Mouse (Mus musculus) forebrain, embryonic 13.5 days (tissue): ENCODE measurements at regions not wholly inside any gene's neighbourhood (a gene's known extent, or its start where the extent isn't known, plus 50 kb on each side); places are given as distances from the start of the nearest gene placed in this dataset.

ENCODE experiments used
- ATAC-seq: fragments of 200-750 bp; cut with Nextera tagmentation; 2 replicates; pipeline ENCODE4 v1.8.0; 2017
- H3K27ac ChIP-seq: fragments of 300-500 bp; sonication (generic); 2 replicates; pipeline ENCODE4 v1.5.1; 2015; ENCODE audit warnings: inconsistent platforms, mild to moderate bottlenecking, moderate library complexity
- H3K27me3 ChIP-seq: fragments of 300-500 bp; sonication (generic); 2 replicates; pipeline ENCODE4 v1.6.1; 2015; ENCODE audit warnings: mild to moderate bottlenecking, inconsistent platforms
- H3K36me3 ChIP-seq: fragments of 300-500 bp; sonication (generic); 2 replicates; pipeline ENCODE4 v1.6.1; 2015; ENCODE audit warnings: mild to moderate bottlenecking, inconsistent platforms; ENCODE audit not compliant: poor library complexity, severe bottlenecking
- H3K4me1 ChIP-seq: fragments of 300-500 bp; sonication (generic); 2 replicates; pipeline ENCODE4 v1.6.1; 2015; ENCODE audit warnings: inconsistent platforms
- H3K4me2 ChIP-seq: fragments of 300-500 bp; sonication (generic); 2 replicates; pipeline ENCODE4 v1.6.1; 2015; ENCODE audit warnings: inconsistent platforms, mild to moderate bottlenecking, moderate library complexity
- H3K4me3 ChIP-seq: fragments of 300-500 bp; sonication (generic); 2 replicates; pipeline ENCODE4 v1.5.1; 2015; ENCODE audit warnings: mild to moderate bottlenecking, inconsistent platforms
- H3K9ac ChIP-seq: fragments of 300-500 bp; sonication (generic); 2 replicates; pipeline ENCODE4 v1.6.1; 2015; ENCODE audit warnings: mild to moderate bottlenecking, inconsistent platforms
- H3K9me3 ChIP-seq: fragments of 300-500 bp; sonication (generic); replicated peaks from 2 replicates; pipeline ENCODE4 v1.6.1; 2016; ENCODE audit warnings: inconsistent platforms
- WGBS: fragments of 180-500 bp; shearing (Covaris S2); methylation state at CpG from one replicate; pipeline ENCODE4 v1.1.7; 2015; 5-methylcytosine and 5-hydroxymethylcytosine counted together

DNA sequence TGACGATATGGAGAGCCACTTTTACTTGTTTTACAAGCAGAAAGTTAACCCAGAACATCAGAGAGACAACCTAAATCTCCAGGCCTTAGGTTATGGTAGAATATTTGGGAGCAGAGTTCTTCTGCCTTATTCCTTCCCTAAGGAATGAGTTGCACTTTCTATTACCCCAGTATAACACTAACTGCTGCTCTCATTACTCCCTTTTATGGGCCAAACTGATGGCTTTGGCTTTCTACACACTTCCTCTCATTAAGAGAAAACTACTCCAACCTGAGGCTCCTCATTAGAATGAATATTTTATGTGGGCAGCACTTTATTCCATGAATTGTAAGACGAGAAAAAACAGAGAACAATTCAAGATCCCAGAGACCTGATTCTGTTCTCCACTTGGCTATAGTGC is 289.0 kb upstream of the Tnc start:
- Histone ChIP-seq H3K9me3 (no peaks in the 10 kb centered on the region), H3K27me3 (no peaks in the 10 kb centered on the region), H3K4me2 (no peak overlapping the region), H3K36me3 (no peaks in the 10 kb centered on the region), H3K9ac (no peak overlapping the region), H3K27ac (no peak overlapping the region), H3K4me1 (no peaks in the 10 kb centered on the region), H3K4me3 (no peak overlapping the region)
- no peak for ATAC-seq
- WGBS, result 54% methylated on average over 2 of the region's 2 CpGs

DNA sequence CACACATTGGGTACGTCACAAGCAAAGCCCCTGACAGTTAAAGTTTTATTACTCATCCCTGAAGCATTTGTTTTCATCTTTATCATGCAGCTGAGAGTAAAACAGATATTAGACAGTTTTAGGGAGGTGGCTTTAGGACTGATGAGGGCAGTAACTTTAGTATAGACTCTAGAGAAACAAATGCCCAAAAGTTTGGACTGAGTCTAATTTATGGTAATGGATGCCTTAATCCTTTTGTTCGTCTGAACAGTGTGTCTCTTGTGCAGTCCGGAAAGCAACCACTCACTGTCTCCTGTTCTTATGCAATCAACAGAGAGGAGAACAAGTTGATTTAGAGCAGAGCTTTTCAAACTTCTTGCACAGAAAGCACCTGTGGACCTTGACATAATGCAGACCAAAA is 283.4 kb upstream of the Tnc start:
- no peaks in the 10 kb centered on the region; the same call in 1 of the 2 replicates for H3K4me1 ChIP-seq
- no peaks in the 10 kb centered on the region for H3K36me3 ChIP-seq
- ATAC-seq, result no peak
- no peak overlapping the region for H3K4me3 ChIP-seq
- H3K27ac ChIP-seq, result no peak overlapping the region
- H3K4me2 ChIP-seq, result no peak overlapping the region
- H3K9ac ChIP-seq, result no peak overlapping the region
- WGBS, result 38% methylated on average over 3 of the region's 3 CpGs
- H3K27me3 ChIP-seq, result no peaks in the 10 kb centered on the region
- no peaks in the 10 kb centered on the region for H3K9me3 ChIP-seq

DNA sequence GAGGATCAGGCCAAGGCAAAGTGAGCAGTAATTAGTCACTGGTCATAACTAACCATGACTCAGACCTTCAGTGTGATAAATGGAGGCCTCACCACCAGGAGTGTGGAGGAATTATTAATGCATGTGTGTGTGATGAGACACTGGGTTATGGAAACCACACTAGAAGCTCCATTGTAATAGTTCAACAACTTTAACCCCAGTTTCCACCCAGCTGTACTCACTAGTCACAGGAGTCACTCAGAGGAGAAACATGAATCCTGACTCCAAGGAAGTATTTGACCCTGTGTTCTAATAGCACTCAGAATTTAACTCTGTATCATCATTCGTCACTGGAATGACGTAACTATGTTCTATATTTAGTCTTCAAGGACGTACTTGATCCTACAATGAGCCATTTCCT is 277.6 kb upstream of the Tnc start:
- Histone ChIP-seq H3K27me3 (no peaks in the 10 kb centered on the region), H3K4me2 (no peak overlapping the region), H3K4me3 (no peak overlapping the region), H3K36me3 (no peaks in the 10 kb centered on the region), H3K9ac (no peak overlapping the region), H3K9me3 (no peaks in the 10 kb centered on the region), H3K27ac (no peak overlapping the region), H3K4me1 (no peaks in the 10 kb centered on the region)
- no peak for ATAC-seq
- 88% methylated on average over 3 of the region's 3 CpGs for WGBS

DNA sequence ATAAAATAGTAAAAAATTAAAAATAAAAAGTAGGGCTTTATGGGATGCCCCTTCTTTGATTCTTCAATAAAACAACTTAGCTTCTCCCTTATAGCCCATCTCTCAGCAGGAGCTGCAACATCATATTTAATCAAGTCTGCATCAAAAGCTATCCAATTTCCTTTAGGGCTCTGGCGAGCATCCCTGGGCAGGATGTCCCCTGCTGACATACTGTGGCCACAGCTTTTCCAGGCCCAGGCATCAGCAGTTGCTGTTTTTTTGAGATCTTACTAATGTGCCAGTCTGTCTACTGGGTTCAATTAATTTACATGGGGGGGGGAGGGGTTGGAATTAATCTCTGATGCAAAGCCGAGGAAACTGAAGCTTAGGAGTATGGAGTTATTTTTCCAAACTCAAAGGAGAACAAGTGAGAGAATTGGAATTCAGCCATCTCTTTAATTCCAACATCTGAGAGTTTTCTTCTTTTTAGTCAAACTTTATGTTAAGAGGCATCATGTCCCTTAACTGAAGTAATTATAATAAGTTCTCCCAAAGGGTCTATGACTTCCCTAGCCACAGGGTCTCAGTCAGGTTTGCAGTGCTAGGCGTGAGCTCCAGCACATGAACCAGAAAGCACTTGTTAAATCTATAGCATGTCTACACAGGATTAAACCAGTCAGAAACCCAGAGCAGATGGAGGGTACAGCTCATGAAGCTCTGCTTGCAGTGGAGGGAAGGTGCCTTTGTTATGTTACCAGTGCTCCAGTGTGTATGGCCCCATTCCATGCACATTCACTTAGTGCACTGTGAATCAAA is 269.9 kb upstream of the Tnc start:
- no peaks in the 10 kb centered on the region for H3K9me3 ChIP-seq
- H3K4me3 ChIP-seq, result no peak overlapping the region
- H3K4me1 ChIP-seq, result no peaks in the 10 kb centered on the region
- H3K36me3 ChIP-seq, result no peaks in the 10 kb centered on the region
- no peak for ATAC-seq
- 58% methylated on average over 3 of the region's 3 CpGs for WGBS
- H3K9ac ChIP-seq, result no peak overlapping the region
- no peak overlapping the region for H3K27ac ChIP-seq
- no peak overlapping the region for H3K4me2 ChIP-seq
- H3K27me3 ChIP-seq, result no peaks in the 10 kb centered on the region

DNA sequence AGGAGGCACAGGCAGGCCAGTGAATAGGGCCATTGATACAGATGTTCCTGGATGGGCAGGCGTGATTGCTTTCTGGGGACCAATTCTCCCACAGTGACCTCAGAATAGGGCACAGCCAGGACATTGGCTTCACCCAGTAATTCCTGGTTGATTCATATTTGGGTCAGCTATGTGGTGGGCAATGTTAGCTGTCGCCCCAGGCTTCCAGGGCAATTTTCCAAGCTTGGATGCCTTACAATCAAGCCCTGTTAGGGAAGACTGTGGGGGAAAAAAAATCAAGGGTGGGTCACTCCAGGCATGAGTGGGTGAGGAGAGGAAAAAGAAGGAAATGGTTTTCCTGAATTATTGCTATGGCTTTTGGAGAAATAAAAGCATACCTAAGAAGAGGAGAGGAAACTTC is 250.1 kb upstream of the Tnc start:
- no peak overlapping the region for H3K4me3 ChIP-seq
- no peaks in the 10 kb centered on the region for H3K36me3 ChIP-seq
- no peak overlapping the region for H3K4me2 ChIP-seq
- ATAC-seq, result no peak
- H3K27me3 ChIP-seq, result no peaks in the 10 kb centered on the region
- H3K9me3 ChIP-seq, result no peaks in the 10 kb centered on the region
- no peak overlapping the region for H3K27ac ChIP-seq
- no peak overlapping the region for H3K9ac ChIP-seq
- H3K4me1 ChIP-seq, result no peaks in the 10 kb centered on the region
- WGBS, result 84% methylated on average over 2 of the region's 2 CpGs

DNA sequence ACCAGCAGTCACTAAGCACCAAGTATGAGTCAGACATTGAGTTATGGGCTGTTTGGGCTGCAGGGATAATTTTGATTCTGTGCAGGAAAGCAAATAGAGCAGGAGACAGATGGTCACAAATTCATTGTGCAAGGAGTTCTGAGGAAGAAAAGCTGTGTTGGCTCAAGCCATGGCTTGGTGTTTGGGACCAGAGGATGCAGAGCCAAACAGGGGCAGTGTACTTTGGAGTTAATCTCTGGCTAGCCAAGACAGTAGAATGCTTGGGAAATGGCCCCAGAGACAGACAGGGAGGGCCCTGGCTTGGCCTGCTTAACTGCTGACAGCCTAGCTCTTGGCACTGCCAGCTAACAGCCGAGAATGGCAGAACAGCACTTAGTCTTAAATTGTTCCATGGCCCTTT is 235.7 kb upstream of the Tnc start:
- H3K27me3 ChIP-seq, result no peaks in the 10 kb centered on the region
- ATAC-seq, result peak; percentile 38; the same call in 1 of the 2 replicates
- no peak overlapping the region for H3K9ac ChIP-seq
- 82% methylated on average over 1 of the region's 1 CpGs for WGBS
- no peak overlapping the region for H3K4me3 ChIP-seq
- H3K4me1 ChIP-seq, result no peaks in the 10 kb centered on the region
- no peak overlapping the region for H3K27ac ChIP-seq
- no peaks in the 10 kb centered on the region for H3K36me3 ChIP-seq
- no peaks in the 10 kb centered on the region for H3K9me3 ChIP-seq
- H3K4me2 ChIP-seq, result no peak overlapping the region

DNA sequence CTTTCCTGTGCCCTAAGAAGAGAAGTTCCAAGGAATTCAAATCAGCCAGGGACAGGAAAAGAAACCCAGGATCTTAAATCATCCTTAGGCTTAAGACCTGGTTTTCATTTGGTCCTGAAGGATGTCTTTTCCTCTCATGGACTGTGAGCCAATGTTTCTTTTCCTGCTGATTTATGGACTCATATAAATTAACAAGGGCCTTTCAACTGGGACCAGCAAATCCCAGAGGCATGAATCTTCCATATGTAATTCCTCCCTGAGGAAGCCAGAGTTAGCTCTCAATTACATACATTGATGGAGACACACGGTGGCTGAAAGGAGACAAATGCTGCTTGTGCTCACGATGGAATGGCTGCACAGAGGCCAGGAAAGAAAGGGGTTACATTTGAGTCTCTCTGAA is 230.2 kb upstream of the Tnc start:
- H3K4me3 ChIP-seq, result no peak overlapping the region
- H3K36me3 ChIP-seq, result no peaks in the 10 kb centered on the region
- H3K9ac ChIP-seq, result no peak overlapping the region
- H3K9me3 ChIP-seq, result no peaks in the 10 kb centered on the region
- H3K27me3 ChIP-seq, result no peaks in the 10 kb centered on the region
- H3K4me1 ChIP-seq, result no peaks in the 10 kb centered on the region
- 58% methylated on average over 2 of the region's 2 CpGs for WGBS
- ATAC-seq, result no peak
- no peak overlapping the region for H3K27ac ChIP-seq
- H3K4me2 ChIP-seq, result no peak overlapping the region

DNA sequence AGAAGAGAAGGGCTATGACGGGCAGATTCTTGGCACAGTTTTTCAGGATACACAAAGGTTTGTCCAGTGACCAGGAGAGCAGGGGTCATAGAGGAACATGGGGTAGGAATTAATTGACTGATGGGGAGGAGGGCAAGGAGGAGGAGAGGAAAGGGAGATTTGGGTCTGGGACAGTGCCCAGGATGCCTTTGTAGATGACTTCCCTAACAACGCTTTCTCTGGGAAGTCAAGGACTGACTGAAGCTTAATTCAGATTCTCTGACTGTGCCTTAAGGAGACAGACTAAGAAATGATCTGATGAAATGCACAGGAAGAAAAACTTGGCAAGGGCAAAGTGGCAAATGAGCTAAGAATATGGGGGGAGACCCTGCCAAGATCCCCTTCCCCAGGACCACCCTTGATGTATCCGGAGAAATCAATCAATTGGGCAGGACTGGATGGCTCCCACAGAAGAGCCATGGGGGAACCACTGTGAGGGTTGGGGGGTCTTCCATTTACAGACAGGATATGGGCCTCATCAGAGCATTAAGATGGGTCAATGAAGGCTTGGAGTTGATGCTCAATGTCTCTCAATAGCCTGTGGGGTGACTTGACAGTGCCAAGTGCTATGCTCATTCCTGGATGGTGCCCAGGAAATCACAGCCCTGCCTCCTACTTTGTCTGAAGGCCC is 227.6 kb upstream of the Tnc start:
- H3K4me2 ChIP-seq, result no peak overlapping the region
- H3K27ac ChIP-seq, result no peak overlapping the region
- peak; percentile 73; the same call in 1 of the 2 replicates for ATAC-seq
- H3K4me1 ChIP-seq, result no peaks in the 10 kb centered on the region
- no peaks in the 10 kb centered on the region for H3K9me3 ChIP-seq
- no peaks in the 10 kb centered on the region for H3K27me3 ChIP-seq
- H3K36me3 ChIP-seq, result no peaks in the 10 kb centered on the region
- no peak overlapping the region for H3K4me3 ChIP-seq
- no peak overlapping the region for H3K9ac ChIP-seq
- 85% methylated on average over 3 of the region's 3 CpGs for WGBS

DNA sequence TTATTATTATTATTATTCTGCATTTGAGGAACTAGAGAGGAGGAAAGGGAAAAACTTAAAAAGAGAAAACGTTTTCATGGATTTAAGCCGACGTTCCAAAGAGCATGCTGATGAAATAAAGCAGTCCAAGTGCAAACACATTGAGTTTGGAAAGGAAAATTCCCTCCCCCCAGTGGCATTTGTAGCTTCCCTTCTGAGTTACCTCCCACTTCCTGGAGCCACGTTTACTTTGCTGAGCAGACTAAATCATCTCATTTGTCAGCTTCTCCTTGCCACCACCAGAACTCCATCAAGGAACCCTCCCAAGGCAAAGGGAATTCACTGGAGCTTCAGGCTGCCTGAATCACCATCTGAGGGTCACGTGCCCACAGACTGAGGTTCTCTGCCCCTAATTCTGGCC is 223.0 kb upstream of the Tnc start:
- H3K27me3 ChIP-seq, result no peaks in the 10 kb centered on the region
- H3K9ac ChIP-seq, result no peak overlapping the region
- no peak overlapping the region for H3K4me3 ChIP-seq
- H3K4me2 ChIP-seq, result no peak overlapping the region
- no peak overlapping the region for H3K27ac ChIP-seq
- 75% methylated on average over 5 of the region's 5 CpGs for WGBS
- no peaks in the 10 kb centered on the region for H3K4me1 ChIP-seq
- no peak for ATAC-seq
- H3K9me3 ChIP-seq, result no peaks in the 10 kb centered on the region
- no peaks in the 10 kb centered on the region for H3K36me3 ChIP-seq

DNA sequence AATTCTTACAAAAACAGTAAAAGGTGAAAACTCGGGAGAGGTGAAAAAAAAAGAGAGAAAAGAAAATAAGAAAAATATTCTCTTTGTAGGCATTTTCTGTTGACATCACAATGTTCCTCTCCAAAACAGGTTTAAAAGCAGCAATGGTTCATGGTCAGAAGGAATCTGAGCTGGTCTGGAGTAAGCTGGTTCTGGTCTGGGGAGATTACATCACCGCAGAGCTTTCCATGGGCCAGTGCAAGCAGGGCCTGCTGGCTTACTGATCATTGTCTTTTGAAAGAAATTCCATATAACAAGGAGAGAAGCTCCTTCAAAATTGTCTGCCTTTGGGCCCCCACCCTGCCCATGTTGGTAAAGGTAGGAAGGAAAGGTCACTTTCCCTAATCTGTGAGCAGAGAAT is 222.3 kb upstream of the Tnc start:
- H3K9me3 ChIP-seq, result no peaks in the 10 kb centered on the region
- no peaks in the 10 kb centered on the region for H3K4me1 ChIP-seq
- WGBS, result 87% methylated on average over 2 of the region's 2 CpGs
- H3K36me3 ChIP-seq, result no peaks in the 10 kb centered on the region
- H3K4me2 ChIP-seq, result no peak overlapping the region
- no peak overlapping the region for H3K9ac ChIP-seq
- H3K27me3 ChIP-seq, result no peaks in the 10 kb centered on the region
- no peak overlapping the region for H3K27ac ChIP-seq
- H3K4me3 ChIP-seq, result no peak overlapping the region
- no peak for ATAC-seq

DNA sequence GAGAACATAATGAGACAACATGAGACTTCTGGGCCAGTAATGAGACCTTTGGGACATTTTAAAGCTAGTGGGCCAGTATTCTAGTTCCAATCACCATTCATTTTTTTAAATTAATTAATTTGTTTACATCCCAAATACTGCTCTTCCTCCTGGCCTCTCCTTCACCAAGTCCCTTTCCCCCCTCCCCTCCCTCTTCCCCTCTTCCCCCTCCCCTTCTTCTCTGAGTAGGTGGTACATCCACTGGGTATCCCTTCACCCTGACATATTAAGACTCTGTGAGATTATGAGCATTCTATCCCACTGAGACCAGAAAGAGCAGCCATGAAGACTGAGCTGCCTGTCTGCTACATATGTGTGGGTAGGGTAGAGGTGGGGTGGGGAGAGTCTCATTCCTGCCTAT is 213.7 kb upstream of the Tnc start:
- Histone ChIP-seq H3K9me3 (no peaks in the 10 kb centered on the region), H3K4me3 (no peak overlapping the region), H3K27me3 (no peaks in the 10 kb centered on the region), H3K4me2 (no peak overlapping the region), H3K9ac (no peak overlapping the region), H3K27ac (no peak overlapping the region), H3K36me3 (no peaks in the 10 kb centered on the region), H3K4me1 (no peaks in the 10 kb centered on the region)
- peak; percentile 46; the same call in 1 of the 2 replicates for ATAC-seq

DNA sequence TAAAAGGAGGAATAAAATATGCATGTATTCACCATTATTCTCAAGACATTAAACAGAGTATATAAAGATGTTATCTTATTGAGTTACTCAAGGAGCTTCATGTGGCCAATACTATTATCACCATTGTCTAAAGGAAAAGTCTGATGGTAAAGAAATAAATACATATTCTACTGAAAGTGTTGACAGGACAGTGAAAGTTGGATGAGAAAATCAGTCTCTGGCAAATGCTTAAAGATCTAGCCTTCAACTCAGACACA is 213.3 kb upstream of the Tnc start:
- no peak overlapping the region for H3K4me2 ChIP-seq
- peak; percentile 57 for ATAC-seq
- H3K4me1 ChIP-seq, result no peaks in the 10 kb centered on the region
- no peaks in the 10 kb centered on the region for H3K9me3 ChIP-seq
- no peak overlapping the region for H3K4me3 ChIP-seq
- H3K27ac ChIP-seq, result no peak overlapping the region
- no peak overlapping the region for H3K9ac ChIP-seq
- no peaks in the 10 kb centered on the region for H3K36me3 ChIP-seq
- H3K27me3 ChIP-seq, result no peaks in the 10 kb centered on the region
